Mouse (Mus musculus): ENCODE measurements around the gene Ascc1.

DNA sequence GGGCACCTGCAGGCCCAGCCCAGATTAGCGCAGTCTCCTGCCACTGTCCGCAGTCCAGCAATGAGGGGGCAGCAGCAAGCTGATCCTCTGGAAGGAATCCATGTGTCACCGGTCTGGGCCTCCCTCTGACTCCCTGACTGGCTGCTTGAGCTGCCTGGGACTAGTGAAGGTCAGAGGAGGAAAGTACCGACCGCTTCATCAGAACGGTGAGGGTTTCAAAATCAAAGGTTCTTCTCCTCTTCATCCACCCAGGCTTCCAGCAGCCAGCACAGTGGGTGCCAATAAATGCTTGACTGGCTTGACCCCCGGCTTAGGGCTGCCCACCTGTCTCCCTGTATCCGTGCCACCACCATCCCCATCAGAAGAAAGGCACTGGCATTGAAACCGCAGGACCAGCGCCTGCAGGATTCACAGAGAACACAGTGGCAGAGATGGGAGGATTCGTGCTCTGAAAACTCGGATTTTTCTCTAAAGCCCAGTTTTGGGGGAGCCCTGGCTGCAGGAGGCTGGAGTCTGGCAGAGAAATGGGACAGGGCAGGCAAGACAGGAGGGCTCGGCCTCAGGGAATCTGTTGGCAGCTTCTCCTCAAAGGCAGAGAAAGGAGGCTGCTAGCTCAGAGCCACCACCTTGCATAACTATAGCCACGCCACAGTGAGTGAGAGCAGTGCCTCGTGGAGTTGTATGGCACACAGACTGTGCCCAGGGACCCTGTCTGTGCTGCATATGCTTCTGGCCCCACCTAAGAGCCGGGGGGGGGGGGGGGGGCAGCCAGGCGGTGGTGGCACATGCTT is 105.9 kb downstream of the Ascc1 start:
- no peak for TF ChIP-seq CTCF (IDR thresholded peaks at IDR 0.05; ENCODE audit: low read depth)
- no peak for TF ChIP-seq EP300 (IDR thresholded peaks at IDR 0.05; ENCODE audit: low read depth)

Measured in liver, embryonic 14.5 days (tissue).